Comparison of ENCODE assay signal across 8 mouse cellular contexts in genomic region chr5:31193631-31194281, GRCm38 (mm10). TPM values are rescaled to one million over a fixed set of nuclear protein-coding genes. Genes with fewer than 3 reads are reported as not detected.
DNase-seq lines count a peak whose midpoint lies in the region; ATAC-seq and TF ChIP-seq lines count a peak whose summit lies in the region.

No protein-coding gene starts in this region.

- H3K9ac ChIP-seq in lung, embryonic 14.5 days = peak overlapping the region; percentile 88
- H3K9ac ChIP-seq in embryonic facial prominence, embryonic 11.5 days (replicated peaks; ENCODE audit: low read length) = peak overlapping the region; percentile 86
- H3K9ac ChIP-seq in intestine, embryonic 14.5 days (ENCODE audit: low read length) = peak overlapping the region; percentile 93

- DNase-seq in lung, embryonic 14.5 days = peak; percentile 38
- DNase-seq in lung, postnatal 4 days = no peak
- peak; percentile 13 for DNase-seq in embryonic facial prominence, embryonic 11.5 days (ENCODE audit: low spot score)
- no peak for DNase-seq in intestine, embryonic 14.5 days (ENCODE audit: low spot score)
- no peak for DNase-seq in spleen, postnatal 4 days (ENCODE audit: low spot score in 2 of 2)
- no peak for DNase-seq in embryo, embryonic 9.5 days (ENCODE audit: extremely low spot score)
- no peak for DNase-seq in spleen, adult 12 weeks (ENCODE audit: low spot score)

- peak overlapping the region; percentile 87 for H3K27ac ChIP-seq in lung, embryonic 14.5 days (ENCODE audit: low read depth)
- H3K27ac ChIP-seq in embryonic facial prominence, embryonic 11.5 days (replicated peaks; ENCODE audit: low read depth, low read length) = no peak overlapping the region; the same call in 1 of the 2 replicates
- peak overlapping the region; percentile 80 for H3K27ac ChIP-seq in intestine, embryonic 14.5 days (ENCODE audit: low read depth)

- no peak for TF ChIP-seq CTCF in lung, embryonic 14.5 days (IDR thresholded peaks at IDR 0.05; ENCODE audit: low read depth)

- peak overlapping the region; percentile 80 for H3K4me2 ChIP-seq in lung, embryonic 14.5 days
- H3K4me2 ChIP-seq in embryonic facial prominence, embryonic 11.5 days (ENCODE audit: low read depth, low read length) = peak overlapping the region; percentile 70
- H3K4me2 ChIP-seq in intestine, embryonic 14.5 days (ENCODE audit: low read length) = peak overlapping the region; percentile 83
- H3K4me2 ChIP-seq in myocyte (ENCODE audit: low read depth) = peak overlapping the region; percentile 85

- H3K4me1 ChIP-seq in lung, embryonic 14.5 days (ENCODE audit: insufficient read depth) = peaks cover 8% of the 10 kb centered on the region; the same call in 1 of the 2 replicates
- H3K4me1 ChIP-seq in embryonic facial prominence, embryonic 11.5 days (ENCODE audit: control insufficient read depth, insufficient read depth, low read length) = 0 out of 2 replicates have a peak, but pooled peaks cover 2% of the 10 kb centered on the region
- H3K4me1 ChIP-seq in intestine, embryonic 14.5 days (replicated peaks; ENCODE audit: control insufficient read depth, insufficient read depth, low read length) = peaks cover 15% of the 10 kb centered on the region

- no peaks in the 10 kb centered on the region for H3K27me3 ChIP-seq in lung, embryonic 14.5 days (ENCODE audit: insufficient read depth, low read length)
- H3K27me3 ChIP-seq in embryonic facial prominence, embryonic 11.5 days (ENCODE audit: control insufficient read depth, insufficient read depth, low read length) = no peaks in the 10 kb centered on the region
- H3K27me3 ChIP-seq in intestine, embryonic 14.5 days (replicated peaks; ENCODE audit: control insufficient read depth, insufficient read depth, low read length) = no peaks in the 10 kb centered on the region
- no peaks in the 10 kb centered on the region for H3K27me3 ChIP-seq in myocyte (ENCODE audit: control insufficient read depth, insufficient read depth, insufficient read length)

- WGBS in lung, embryonic 14.5 days = 9% methylated on average over 25 of the region's 25 CpGs
- WGBS in embryonic facial prominence, embryonic 11.5 days = 11% methylated on average over 25 of the region's 25 CpGs
- WGBS in intestine, embryonic 14.5 days = 10% methylated on average over 25 of the region's 25 CpGs

- H3K79me2 ChIP-seq in myocyte (ENCODE audit: control insufficient read depth, insufficient read depth) = peaks cover 12% of the 10 kb centered on the region

- no peaks in the 10 kb centered on the region for H3K9me3 ChIP-seq in lung, embryonic 14.5 days (ENCODE audit: low read depth, low read length)
- H3K9me3 ChIP-seq in embryonic facial prominence, embryonic 11.5 days (replicated peaks; ENCODE audit: control insufficient read depth, low read length) = no peaks in the 10 kb centered on the region
- H3K9me3 ChIP-seq in intestine, embryonic 14.5 days (ENCODE audit: control insufficient read depth, low read length) = no peaks in the 10 kb centered on the region

- TF ChIP-seq POLR2A in myocyte (IDR thresholded peaks at IDR 0.05; ENCODE audit: insufficient read length, low read depth) = no peak

- no peak for ATAC-seq in lung, embryonic 14.5 days (ENCODE audit: insufficient read depth)
- peak; percentile 3; the same call in 1 of the 2 replicates for ATAC-seq in embryonic facial prominence, embryonic 11.5 days (replicated peaks; ENCODE audit: insufficient number of reproducible peaks, low FRiP score, low TSS enrichment, low read depth)
- no peak for ATAC-seq in intestine, embryonic 14.5 days (replicated peaks; ENCODE audit: low FRiP score, low TSS enrichment, low read depth)

- peaks cover 66% of the 10 kb centered on the region for H3K36me3 ChIP-seq in lung, embryonic 14.5 days (ENCODE audit: insufficient read depth)
- H3K36me3 ChIP-seq in embryonic facial prominence, embryonic 11.5 days (replicated peaks; ENCODE audit: control insufficient read depth, insufficient read depth, low read depth, low read length) = peaks cover 18% of the 10 kb centered on the region
- peaks cover 66% of the 10 kb centered on the region for H3K36me3 ChIP-seq in intestine, embryonic 14.5 days (ENCODE audit: control insufficient read depth, insufficient read depth, low read length)
- H3K36me3 ChIP-seq in myocyte (ENCODE audit: control insufficient read depth, insufficient read depth) = peaks cover 27% of the 10 kb centered on the region

- peak overlapping the region; percentile 84 for H3K4me3 ChIP-seq in lung, embryonic 14.5 days (ENCODE audit: low read depth, low read length)
- H3K4me3 ChIP-seq in embryonic facial prominence, embryonic 11.5 days (ENCODE audit: low read depth, low read length) = peak overlapping the region; percentile 75
- H3K4me3 ChIP-seq in intestine, embryonic 14.5 days (ENCODE audit: low read depth, low read length) = peak overlapping the region; percentile 80
- peak overlapping the region; percentile 95 for H3K4me3 ChIP-seq in myocyte

- peak overlapping the region; percentile 62 for H3ac ChIP-seq in myocyte (ENCODE audit: control insufficient read depth, insufficient read length)

TF ChIP-seq in myocyte, 11 proteins besides CTCF, POLR2A, EP300 and RAD21:
- TF ChIP-seq TCF3 (IDR thresholded peaks at IDR 0.05; ENCODE audit: insufficient read length, low read depth) (no peak), CEBPB (IDR thresholded peaks at IDR 0.05; ENCODE audit: insufficient read depth, poor library complexity, severe bottlenecking) (no peak), USF1 (IDR thresholded peaks at IDR 0.05; ENCODE audit: low read depth) (no peak), SRF (IDR thresholded peaks at IDR 0.05; ENCODE audit: control insufficient read depth, insufficient read length, low read depth) (no peak), MAX (IDR thresholded peaks at IDR 0.05; ENCODE audit: low read depth) (no peak), MYOD1 (IDR thresholded peaks at IDR 0.05; ENCODE audit: control insufficient read depth in 1 of 3, insufficient read length in 2 of 3, low read depth in 2 of 3) (no peak), E2F4 (IDR thresholded peaks at IDR 0.05; ENCODE audit: insufficient read depth) (no peak), REST (IDR thresholded peaks at IDR 0.05; ENCODE audit: insufficient read depth, insufficient read length) (no peak)

RNA-seq across cellular contexts. Expression of gene Eif2b4, which starts 0.5 kb away (rescaled TPM):
- polyA plus RNA-seq in lung, embryonic 14.5 days (2014; fragmentation: Nextera tagmentation; extraction: Ambion mirVana) = 64.2 and 70.6 TPM in 2 replicates
- 68.2 and 81.7 TPM in 2 replicates for polyA plus RNA-seq in embryonic facial prominence, embryonic 11.5 days (2014; fragmentation: Nextera tagmentation; extraction: Ambion mirVana)
- polyA plus RNA-seq in intestine, embryonic 14.5 days (2014; fragmentation: Nextera tagmentation; extraction: Ambion mirVana) = 63.6 and 65.0 TPM in 2 replicates
- polyA plus RNA-seq in myocyte (2012; fragmentation: generic; extraction: Trizol) = 60.2 TPM

RNA-seq across cellular contexts. Expression of gene Snx17, which starts 0.7 kb away (rescaled TPM):
- 130 and 131 TPM in 2 replicates for polyA plus RNA-seq in lung, embryonic 14.5 days (2014; fragmentation: Nextera tagmentation; extraction: Ambion mirVana)
- 150 and 158 TPM in 2 replicates for polyA plus RNA-seq in embryonic facial prominence, embryonic 11.5 days (2014; fragmentation: Nextera tagmentation; extraction: Ambion mirVana)
- polyA plus RNA-seq in intestine, embryonic 14.5 days (2014; fragmentation: Nextera tagmentation; extraction: Ambion mirVana) = 127 and 134 TPM in 2 replicates
- polyA plus RNA-seq in myocyte (2012; fragmentation: generic; extraction: Trizol) = 138 TPM

RNA-seq across cellular contexts. Expression of gene Zfp513, which starts 8.3 kb away (rescaled TPM):
- polyA plus RNA-seq in lung, embryonic 14.5 days (2014; fragmentation: Nextera tagmentation; extraction: Ambion mirVana) = 5.4 and 7.1 TPM in 2 replicates
- polyA plus RNA-seq in embryonic facial prominence, embryonic 11.5 days (2014; fragmentation: Nextera tagmentation; extraction: Ambion mirVana) = 4.0 and 5.0 TPM in 2 replicates
- 5.1 and 5.2 TPM in 2 replicates for polyA plus RNA-seq in intestine, embryonic 14.5 days (2014; fragmentation: Nextera tagmentation; extraction: Ambion mirVana)
- 25.6 TPM for polyA plus RNA-seq in myocyte (2012; fragmentation: generic; extraction: Trizol)

RNA-seq across cellular contexts. Expression of gene Gtf3c2, which starts 13.8 kb away (rescaled TPM):
- 74.1 and 78.6 TPM in 2 replicates for polyA plus RNA-seq in lung, embryonic 14.5 days (2014; fragmentation: Nextera tagmentation; extraction: Ambion mirVana)
- polyA plus RNA-seq in embryonic facial prominence, embryonic 11.5 days (2014; fragmentation: Nextera tagmentation; extraction: Ambion mirVana) = 66.6 and 66.8 TPM in 2 replicates
- 70.3 and 74.9 TPM in 2 replicates for polyA plus RNA-seq in intestine, embryonic 14.5 days (2014; fragmentation: Nextera tagmentation; extraction: Ambion mirVana)
- 24.9 TPM for polyA plus RNA-seq in myocyte (2012; fragmentation: generic; extraction: Trizol)

RNA-seq across cellular contexts. Expression of gene Gm29609, which starts 14.0 kb away (rescaled TPM):
- polyA plus RNA-seq in lung, embryonic 14.5 days (2014; fragmentation: Nextera tagmentation; extraction: Ambion mirVana) = 0.68 and 0.92 TPM in 2 replicates
- polyA plus RNA-seq in embryonic facial prominence, embryonic 11.5 days (2014; fragmentation: Nextera tagmentation; extraction: Ambion mirVana) = 1.2 and 1.3 TPM in 2 replicates
- polyA plus RNA-seq in intestine, embryonic 14.5 days (2014; fragmentation: Nextera tagmentation; extraction: Ambion mirVana) = 1.3 TPM in 2 replicates
- polyA plus RNA-seq in myocyte (2012; fragmentation: generic; extraction: Trizol) = 2.6 TPM

Comparison
In these comparisons a context has a peak if more than half of its experiments do, and no peak if none do; other contexts are left out.
1. DNase-seq: peak in lung, embryonic 14.5 days (single experiment) and embryonic facial prominence, embryonic 11.5 days (single experiment); none in lung, postnatal 4 days (0 of 2), intestine, embryonic 14.5 days (single experiment), spleen, postnatal 4 days (0 of 2), embryo, embryonic 9.5 days (single experiment) and spleen, adult 12 weeks (single experiment).
2. Peak in every context shown above with its lines, with median percentiles within 50 percentile points of each other: H3K4me2 ChIP-seq, H3K4me3 ChIP-seq and H3K9ac ChIP-seq.